Mouse (Mus musculus) C2C12 (cell line): Measurements from ENCODE around the gene Slc40a1.

ENCODE experiments used
- CTCF ChIP-seq: IDR thresholded peaks from one replicate; pipeline ENCODE4 v1.5.1; 2011; ENCODE audit not compliant: control insufficient read depth, insufficient read depth, insufficient read length
- MAX ChIP-seq: IDR thresholded peaks from one replicate; pipeline ENCODE4 v1.6.1; 2011; ENCODE audit warnings: mild to moderate bottlenecking, control low read depth
- MYOG ChIP-seq: IDR thresholded peaks from one replicate; pipeline ENCODE4 v1.6.1; 2011; ENCODE audit not compliant: control insufficient read depth, insufficient read length; ENCODE audit errors: extremely low read depth

GRCm38 (mm10) chr1:45865316-45865715 is 61.0 kb downstream of the Slc40a1 start:
- TF ChIP-seq MAX (no peak), CTCF (no peak), MYOG (no peak)
